Mouse (Mus musculus): Measurements from ENCODE around the gene Zfp189. TPM values are rescaled to one million over a fixed set of nuclear protein-coding genes. Genes with fewer than 3 reads are reported as not detected.
"Not testable (repeated sequence)": the region's sequence is repeated elsewhere in the genome, so short reads cannot be mapped to it uniquely, and the experiment has no call there.

The Zfp189 gene
- 1.9 and 2.8 TPM in 2 replicates for total RNA-seq (2014; fragmentation: Nextera tagmentation)
- 6.2 and 6.7 TPM in 2 replicates for total RNA-seq (2017)

DNA sequence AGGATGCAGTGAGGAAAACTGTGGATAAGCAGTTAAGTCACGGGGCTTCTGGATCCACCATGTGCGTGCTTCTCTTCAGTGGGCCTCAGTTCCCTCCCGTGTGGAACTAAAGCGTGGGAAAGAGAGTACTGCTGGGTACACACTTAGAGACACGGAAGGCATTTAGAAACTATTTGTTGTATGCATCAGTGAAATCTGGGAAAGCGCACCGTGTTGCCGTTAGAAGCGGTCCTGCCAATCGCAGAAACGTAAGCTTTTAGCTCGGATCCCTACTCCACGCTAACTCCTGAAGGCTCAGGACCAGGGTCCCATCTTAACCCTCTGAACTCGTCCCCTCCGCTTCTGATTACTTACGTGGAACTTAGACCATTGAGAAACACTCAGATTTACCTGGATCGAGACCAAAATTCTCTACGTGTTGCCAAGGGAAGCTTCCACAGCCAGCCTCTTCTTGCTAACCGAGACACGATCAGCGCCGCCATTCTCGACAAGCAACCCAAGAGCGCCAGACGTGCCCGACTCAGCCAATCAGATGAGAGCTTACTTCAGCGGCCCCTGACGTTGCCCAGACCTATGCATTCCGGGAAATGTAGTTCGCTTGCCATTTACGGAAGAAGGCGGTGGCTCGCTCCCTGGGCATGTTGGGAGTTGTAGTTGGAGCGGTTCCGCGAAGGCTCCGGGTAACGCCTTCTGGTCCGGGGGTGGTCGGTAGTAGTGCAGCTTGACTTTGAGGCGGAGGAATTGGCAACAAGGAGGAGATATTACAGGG, at the start of gene Zfp189, which contains the start of gene Mrpl50:
TSS of gene Zfp189 (plus strand) at position 605 of the 769 bp plus-strand sequence.
TSS of gene Mrpl50 (minus strand) at position 522 of the 769 bp plus-strand sequence.
- peak; percentile 93 for ATAC-seq (replicated peaks; ENCODE audit: poor library complexity, severe bottlenecking)

DNA sequence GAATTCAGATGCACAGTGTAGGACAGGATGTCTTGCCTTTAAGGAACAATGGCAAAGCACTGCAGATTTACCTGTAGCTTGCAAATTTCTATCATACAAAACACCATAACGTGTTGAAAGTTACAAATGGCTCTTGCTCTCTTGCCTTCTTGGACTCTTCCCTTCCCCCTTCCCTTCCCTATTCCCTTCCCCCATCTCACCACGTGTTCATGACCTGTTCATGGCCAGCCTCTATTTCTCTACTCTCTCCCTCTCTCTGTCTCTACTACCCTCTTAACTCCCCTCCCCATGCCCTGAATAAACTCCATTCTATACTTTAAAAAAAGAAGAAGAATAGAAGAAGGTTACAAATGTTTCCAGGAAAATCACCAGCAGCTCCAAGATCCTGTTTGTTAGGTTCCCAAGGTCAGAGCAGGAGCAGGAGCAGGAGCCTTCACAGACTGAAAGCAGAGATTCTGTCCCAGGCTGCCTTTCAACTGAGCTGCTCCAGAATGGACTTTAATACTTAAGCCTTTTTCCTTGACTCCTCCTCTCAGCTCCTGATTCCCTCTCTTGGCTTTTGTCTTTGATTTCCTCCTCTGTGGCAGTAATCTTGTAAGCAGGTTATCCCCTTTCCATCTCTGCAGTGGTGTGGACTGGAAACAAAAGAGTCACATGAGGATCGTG, 47.4 kb upstream of the Zfp189 start, which contains the start of gene Acnat1:
TSS of gene Acnat1 (minus strand) at position 478 of the 666 bp plus-strand sequence.
- no peak for ATAC-seq (replicated peaks; ENCODE audit: poor library complexity, severe bottlenecking)

DNA sequence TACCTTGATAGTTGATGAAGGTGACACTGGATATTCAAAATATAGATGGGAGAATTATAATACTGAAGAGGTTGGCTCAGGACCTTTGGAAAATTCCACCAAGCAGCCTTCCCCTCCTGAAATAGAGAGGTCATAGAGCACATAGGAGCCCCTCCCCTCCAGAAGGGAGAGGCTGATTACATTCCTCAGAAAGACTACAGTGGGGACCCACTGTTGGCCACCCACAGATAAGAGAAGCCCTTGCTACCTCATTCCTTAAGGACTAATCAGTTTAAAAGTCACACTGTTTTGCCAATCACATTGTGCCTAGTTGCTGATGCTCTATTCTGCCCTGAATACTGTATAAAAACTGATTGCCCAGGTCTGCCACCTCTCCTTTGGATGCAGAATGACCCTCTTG, 46.4 kb upstream of the Zfp189 start:
- no peak for ATAC-seq (replicated peaks; ENCODE audit: poor library complexity, severe bottlenecking)

DNA sequence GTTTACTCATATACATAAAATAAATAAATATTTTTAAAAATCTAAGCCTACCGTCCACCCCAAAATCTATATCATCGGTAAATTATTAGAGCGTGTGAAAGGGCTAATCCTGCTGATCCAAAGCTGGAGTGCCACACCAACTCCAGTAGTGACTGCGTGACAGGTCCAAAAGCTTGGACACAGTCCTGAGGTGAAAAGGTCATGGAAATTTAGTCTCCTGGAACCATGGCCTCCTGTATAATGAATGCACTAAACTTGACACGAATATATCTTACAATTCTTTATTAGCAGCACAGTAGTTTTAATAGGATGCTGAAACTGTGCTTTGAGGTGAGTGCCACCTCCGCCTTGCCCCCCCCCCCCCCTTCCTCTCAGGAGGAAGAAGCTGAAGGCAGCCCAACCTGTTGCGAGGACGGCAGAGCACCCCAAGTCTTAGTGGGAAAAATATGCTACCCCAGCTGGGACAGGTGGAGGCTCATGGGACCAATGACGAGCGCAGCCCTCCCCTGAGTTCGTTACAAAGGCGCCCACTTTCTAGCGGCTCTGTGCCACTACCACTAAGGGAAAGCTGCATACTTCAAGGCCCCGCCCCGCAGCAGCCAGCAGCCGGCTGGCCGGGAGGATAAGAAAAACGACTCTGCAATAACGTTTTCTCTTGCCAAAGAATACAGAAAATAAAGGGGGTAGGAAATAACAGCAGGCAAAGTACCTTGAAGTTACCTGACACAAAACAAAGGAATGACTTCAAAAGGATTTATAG, 42.7 kb upstream of the Zfp189 start:
- ATAC-seq (replicated peaks; ENCODE audit: poor library complexity, severe bottlenecking), result peak; percentile 48; the same call in 1 of the 2 replicates

DNA sequence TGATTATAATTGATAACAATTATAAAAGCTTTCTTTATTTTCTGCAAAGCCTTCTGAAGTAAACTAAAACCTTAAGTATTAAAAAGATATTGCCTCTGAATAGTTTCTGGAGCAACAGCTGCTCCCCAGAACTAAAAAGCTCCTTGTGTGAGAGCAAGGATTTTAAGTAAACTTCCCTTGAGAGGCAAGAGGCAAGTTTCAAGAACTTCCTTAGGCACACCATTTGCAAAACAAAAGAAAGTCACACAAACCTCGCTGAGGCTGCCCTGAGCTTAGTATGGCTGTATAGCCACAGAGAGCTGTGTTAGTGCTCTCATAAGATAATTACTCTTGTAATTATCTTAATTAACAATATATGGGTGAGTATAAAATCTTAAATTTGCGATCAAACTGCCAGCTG, 41.9 kb upstream of the Zfp189 start:
- not testable (repeated sequence) for ATAC-seq (replicated peaks; ENCODE audit: poor library complexity, severe bottlenecking)

DNA sequence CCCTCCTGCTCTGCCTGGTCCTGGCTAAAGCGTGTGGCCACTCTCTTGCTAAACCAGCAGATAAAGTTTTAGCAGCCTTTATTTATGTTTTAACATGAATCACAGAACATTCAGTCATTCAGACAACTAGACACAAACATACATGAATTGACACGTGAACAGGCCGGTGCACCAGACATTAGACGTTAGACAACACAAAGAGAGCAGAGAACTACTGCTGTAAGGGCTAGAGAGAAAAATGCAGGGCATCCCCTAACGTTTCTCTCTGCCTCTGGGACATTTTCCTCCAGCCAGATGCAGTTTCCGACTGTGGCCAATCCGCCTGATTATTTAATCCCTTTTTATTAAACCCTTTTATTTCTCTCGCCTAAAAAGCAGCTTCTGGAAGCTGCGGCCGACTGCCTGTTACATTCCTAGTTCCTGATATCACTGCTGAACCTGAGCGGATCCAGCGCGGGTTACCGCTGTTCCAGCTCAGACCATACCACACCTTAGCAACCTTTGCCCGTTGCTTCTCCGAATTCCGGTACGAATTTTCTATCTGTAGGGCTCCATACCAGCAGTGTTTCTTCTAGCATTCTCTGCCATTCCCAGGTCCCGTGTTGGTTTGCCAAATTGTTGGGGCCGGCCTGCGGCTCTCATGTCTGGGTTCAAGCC, 40.7 kb upstream of the Zfp189 start:
- no peak for ATAC-seq (replicated peaks; ENCODE audit: poor library complexity, severe bottlenecking)

DNA sequence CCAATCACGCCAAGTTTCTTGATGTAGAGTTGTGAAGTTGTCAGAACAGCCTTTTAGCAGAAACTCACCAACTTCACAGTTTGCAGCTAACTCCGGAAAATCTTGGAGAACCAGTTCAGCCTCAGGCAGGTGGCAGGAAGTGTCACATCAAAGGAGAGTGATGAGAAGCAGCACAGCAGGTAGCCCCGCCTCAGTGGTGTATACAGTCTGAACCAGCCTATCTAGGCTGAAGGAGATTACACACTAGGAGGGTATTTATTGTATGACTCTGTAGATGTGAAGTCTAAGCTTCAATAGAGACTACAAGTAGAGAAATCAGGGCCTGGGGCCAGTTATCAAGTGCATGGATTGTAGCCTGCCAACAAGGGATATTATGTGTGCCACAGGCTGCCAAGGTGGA, 40.1 kb upstream of the Zfp189 start:
- no peak for ATAC-seq (replicated peaks; ENCODE audit: poor library complexity, severe bottlenecking)

DNA sequence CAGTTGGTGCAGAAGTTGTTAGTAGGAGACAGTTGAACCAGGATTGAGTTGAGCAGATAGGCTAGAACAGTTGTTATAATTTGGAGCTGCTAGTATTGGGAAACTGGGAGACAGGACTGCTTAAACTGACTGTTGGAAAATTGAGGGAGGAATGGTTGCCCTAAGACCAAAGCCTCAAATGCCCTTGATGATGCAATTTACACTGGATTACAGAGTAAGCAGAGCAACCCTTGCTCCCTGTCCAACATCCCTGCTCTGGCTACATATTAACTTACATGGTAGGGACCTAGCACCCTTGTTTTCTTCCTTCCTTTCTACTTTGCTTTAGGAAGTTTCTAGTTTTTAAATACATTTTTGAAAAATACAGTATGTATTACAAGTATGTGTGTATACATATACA, 35.5 kb upstream of the Zfp189 start:
- no peak for ATAC-seq (replicated peaks; ENCODE audit: poor library complexity, severe bottlenecking)

DNA sequence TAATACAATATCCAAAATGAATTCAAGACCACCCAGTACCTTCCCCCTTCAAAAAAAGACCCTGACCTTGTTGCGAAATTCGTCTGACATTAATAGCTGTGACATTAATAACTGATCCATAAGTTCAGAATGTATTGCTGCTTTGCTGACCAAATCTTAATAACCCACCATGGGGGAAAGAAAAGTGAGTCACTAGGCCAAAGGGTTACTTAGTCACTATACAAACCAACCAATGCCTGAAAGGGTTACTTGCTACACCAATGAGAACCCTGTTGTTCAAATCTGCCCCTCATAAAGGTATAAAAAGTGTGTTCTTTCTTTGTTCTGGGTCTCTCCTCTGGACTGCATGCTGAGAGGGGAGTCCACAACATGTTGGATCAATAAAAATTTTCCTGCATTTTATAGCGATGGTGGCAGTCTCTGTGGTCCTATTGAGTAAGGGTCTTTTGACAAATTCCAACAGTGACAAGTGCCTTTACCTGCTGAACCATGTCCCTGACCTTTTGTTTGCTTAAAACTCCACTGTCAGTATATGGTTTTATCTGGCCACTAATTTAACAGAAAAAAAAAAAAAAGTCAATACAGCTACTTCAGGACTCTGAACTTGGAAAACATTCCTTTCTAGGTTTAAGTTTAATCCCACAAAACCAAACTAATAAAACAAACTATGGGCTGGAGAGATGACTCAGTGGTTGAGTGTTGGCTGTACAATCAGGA, 34.9 kb upstream of the Zfp189 start:
- not testable (repeated sequence) for ATAC-seq (replicated peaks; ENCODE audit: poor library complexity, severe bottlenecking)

DNA sequence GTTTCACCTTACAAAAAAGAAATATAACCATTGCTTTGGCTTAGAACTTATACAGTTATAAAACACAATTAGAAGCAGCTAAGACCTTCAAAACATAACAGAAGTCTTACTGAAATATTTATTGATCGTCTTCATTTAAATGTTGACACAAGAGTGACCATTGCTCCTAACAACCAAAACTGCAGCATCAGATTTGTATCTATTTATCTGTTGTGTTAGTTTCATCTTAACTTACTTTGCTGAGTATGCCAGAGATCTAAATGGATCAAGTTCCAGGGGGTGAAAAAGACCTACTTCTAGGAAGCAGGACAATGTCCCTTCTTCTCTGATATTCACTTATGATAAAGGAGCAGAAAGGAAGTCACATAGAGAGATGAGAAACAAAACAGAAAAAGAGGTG, 17.4 kb upstream of the Zfp189 start:
- ATAC-seq (replicated peaks; ENCODE audit: poor library complexity, severe bottlenecking), result no peak

DNA sequence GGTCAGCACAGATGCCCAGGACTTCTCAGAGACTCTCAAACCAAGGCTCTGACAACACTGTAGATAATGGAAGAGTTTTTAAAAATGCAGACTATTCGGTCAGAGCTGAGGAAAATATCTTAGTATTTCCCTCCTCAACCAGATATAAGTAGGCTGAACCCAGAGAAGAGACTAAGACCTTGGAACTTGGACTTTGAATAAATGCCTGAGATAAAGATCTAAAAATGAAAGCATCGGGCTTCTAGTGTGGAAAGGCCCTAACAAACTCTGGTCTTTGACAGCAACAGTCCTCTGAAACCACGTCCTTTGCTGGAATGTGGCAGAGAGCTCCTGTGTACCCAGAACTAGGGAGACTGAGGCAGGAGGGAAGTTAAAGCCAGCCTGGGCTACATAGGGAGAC, 14.6 kb upstream of the Zfp189 start, which contains the start of gene Baat:
TSS of gene Baat (minus strand) at position 172 of the 400 bp plus-strand sequence.
- ATAC-seq (replicated peaks; ENCODE audit: poor library complexity, severe bottlenecking), result no peak

DNA sequence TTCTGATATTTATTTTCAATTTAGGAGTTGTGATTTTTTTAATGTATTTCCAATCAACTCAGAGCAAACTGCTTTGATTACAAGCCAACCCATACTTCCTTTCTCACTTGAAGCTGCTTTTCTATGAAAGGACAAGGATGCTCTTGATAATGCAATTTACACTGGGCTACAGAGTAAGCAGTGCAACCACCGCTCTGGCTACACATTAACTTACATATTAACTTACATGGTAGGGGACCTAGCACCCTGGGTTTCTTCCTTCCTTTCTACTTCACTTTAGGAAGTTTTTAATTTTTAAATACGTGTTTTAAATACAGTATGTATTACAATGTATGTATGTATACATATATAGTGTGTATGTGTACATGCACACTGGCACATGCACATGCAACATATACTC, 11.8 kb upstream of the Zfp189 start:
- no peak for ATAC-seq (replicated peaks; ENCODE audit: poor library complexity, severe bottlenecking)

DNA sequence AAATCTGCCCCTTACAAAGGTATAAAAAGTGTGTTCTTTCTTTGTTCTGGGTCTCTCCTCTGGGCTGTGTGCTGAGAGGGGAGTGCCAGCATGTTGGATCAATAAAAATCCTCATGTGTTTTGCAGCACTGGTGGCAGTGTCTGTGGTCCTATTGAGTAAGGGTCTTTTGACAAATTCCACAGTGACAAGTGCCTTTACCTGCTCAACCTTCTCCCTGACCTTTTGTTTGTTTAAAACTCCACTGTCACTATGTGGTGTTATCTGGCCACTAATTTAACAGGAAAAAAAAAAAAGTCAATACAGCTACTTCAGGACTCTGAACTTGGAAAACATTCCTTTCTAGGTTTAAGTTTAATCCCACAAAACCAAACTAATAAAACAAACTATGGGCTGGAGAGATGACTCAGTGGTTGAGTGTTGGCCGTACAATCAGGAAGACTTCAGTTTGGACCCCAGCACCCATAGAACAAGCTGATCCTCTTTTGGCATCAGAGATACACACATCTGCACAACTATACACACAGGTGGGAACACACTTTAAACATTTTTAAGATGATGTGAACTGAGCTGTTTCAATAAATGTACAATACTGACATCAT, 10.6 kb upstream of the Zfp189 start:
- ATAC-seq (replicated peaks; ENCODE audit: poor library complexity, severe bottlenecking), result not testable (repeated sequence)

DNA sequence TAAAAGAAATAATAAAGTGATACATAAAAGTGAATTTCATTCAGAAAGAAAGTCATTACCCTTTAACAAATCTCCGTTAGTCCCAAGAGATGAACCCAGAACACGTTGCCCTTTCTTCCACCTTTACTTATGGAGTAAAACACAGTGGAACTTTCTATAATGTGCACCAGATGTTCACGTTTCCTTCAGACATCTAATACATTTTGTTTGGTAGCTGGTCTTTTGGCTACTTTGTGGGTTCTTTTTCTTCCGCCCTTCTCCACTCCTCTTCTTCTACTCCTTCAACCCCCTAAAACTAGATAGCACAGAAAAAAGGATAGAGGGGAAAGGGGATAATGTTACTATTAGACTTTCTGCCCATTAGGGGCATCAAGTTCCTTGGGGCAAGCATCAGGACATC, 8.3 kb upstream of the Zfp189 start:
- ATAC-seq (replicated peaks; ENCODE audit: poor library complexity, severe bottlenecking), result no peak

DNA sequence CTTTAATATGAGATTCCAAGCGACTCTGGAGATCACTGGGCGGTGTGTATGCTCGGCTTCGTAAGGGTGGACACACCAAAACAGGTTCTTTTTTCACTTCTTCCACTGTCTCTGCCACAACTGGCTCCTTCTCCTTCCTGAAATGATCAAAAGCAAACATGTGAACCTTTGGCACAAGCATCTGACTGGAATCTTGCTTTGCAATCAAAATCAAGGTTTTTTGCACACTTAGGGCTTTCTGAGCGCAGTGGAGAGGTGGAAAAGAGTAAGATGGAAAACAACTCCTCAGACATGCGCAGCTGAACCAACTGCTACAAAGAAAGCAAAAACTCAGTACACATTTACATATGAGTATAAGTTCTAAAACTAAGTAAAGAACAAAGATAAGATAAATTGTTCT, 6.5 kb upstream of the Zfp189 start:
- ATAC-seq (replicated peaks; ENCODE audit: poor library complexity, severe bottlenecking), result no peak

DNA sequence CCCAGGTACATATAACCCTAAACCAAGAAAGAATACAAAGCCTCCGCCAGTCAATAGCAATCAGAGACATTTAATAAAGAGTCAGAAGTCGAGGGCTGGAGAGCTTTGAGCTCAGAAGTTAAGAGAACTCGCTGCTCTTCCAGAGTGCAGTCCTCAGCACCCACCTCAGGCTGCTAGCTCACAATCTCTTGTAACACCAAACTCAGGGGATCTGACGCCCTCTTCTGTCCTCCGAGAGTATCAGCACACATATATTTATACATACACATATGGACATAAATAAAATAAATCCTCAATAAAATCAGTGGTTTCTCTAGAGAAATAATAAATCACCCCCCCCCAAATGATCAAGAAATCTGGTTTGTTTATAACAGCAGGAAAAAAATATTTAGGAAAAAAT, 1.5 kb upstream of the Zfp189 start:
- ATAC-seq (replicated peaks; ENCODE audit: poor library complexity, severe bottlenecking), result no peak

DNA sequence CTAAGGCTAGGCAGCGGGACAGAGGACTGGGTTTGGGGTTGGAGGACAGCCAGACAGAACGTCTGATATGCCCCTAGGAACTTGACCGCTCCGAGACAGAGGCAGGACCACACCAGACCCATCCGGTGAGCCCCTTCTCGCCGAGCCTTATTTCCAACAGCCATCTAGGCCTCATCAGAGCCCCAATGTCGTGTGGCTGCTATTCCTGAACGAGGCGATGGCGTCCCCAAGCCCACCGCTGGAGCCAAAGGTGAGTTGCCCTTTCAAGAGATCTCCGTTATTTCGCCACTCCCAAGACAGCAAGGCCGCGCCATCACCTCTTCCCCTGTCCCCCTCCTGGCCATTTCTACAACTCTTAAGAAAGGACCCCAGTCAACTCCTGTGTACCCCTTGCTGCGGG, 370 bp downstream of the Zfp189 start:
- ATAC-seq (replicated peaks; ENCODE audit: poor library complexity, severe bottlenecking), result peak; percentile 53

DNA sequence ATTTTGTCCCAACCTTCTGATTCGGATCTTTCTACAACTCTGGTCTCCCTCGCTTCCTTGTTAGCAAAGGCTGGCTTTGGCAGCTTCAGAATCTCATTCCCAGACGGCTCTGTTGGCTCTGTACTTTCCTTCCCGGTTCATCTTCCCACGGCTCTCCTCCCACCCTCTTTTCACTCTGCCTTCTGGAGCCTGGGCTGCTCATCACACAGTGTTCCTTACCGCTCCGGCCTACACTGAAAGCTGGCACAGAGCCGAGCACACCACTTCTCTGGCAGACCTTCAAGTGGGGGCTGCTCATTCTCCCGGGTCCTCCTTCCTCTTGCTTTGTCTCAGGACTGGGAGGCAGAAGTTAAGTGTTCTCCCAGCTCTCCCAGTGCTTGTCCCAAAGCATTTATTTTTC, 1.6 kb downstream of the Zfp189 start:
- ATAC-seq (replicated peaks; ENCODE audit: poor library complexity, severe bottlenecking), result no peak

DNA sequence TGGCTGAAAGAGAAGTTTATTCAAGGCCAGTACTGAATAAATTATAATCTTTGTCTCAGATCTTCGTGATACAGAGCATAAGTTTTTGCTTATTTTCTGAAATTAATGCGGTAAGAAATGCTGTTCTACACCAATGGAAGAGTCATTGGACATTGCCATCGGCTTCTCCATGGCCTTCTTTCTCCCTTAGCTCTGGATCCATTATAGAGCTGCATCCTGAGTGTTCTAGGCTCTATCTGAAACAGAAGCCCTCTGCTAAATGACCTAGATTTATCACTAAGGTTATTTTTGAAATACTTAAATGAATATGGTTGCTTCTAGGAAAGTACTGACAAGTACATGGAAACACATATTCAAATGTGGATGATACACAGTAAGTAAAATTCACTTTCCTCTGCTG, 14.1 kb downstream of the Zfp189 start:
- ATAC-seq (replicated peaks; ENCODE audit: poor library complexity, severe bottlenecking), result no peak
